Mouse (Mus musculus): ENCODE measurements around the gene Lpar2.

DNA sequence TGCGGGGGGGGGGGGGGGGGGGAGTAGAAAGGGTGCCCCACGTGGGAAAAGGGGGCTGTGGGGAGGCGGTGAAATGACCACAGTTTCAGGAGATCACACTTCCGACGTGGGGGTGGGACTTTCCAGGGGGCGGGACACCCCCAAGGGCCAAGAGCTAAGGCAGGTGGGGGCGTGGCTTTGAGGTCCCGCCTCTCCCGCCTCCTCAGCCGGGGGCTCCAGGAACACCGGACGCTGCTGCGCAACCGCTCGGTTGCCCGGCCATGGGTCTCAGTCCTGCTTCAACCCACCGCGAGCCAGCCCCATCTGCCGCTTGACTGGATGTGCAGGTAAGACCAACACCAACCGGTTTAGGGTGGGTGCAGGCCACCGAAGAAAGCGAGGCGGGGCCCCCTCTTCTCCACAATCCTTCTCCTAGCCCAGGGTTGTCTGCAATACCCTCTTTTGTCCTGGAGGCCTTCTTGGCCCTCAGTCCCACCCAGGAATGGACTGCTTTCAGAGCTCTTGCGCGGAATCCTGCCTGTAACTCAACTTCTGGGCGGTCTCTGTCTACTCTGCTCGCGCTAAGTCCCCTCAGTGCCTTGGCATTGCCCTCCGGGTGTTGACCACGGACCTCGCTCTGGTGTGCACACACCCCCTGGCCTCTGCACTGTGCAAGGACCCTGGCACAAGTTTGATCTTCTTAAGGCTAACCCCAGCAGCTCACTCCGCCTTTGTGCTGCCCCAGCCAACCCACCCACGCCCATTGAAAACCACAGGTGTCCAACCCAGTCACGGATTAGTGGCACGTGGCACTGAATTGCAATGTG, at the start of gene Lpar2:
- TF ChIP-seq CTCF (IDR thresholded peaks at IDR 0.05) (peak; percentile 22; the same call in 1 of the 2 replicates), EP300 (IDR thresholded peaks at IDR 0.05) (no peak)
